Mouse (Mus musculus): ENCODE results near the gene Cryz.

DNA sequence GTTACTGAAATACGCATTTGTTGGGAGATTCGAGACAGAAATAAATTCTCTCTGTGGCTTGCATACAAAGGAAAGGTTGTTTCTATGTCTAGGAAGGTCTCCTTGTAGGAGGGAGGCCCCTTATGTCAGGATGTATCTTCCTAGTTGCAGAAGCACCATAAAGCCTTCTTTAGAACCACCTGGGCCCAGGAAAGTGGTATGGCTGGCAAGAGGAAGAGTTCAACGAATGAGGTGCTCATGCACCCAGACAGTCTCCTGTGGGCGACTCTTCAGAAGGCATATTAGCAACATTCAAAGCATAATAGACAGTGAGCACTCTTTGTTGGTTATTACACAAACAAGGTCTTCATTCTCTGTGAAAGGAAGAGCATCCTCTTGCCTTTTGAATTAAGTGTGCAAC, 68.1 kb downstream of the Cryz start:
- no peak for TF ChIP-seq CTCF (IDR thresholded peaks at IDR 0.05; ENCODE audit: extremely low read depth, insufficient read length, insufficient replicate concordance, low read depth, low read length)
- TF ChIP-seq POLR2A (IDR thresholded peaks at IDR 0.05; ENCODE audit: low read depth, low read length), result no peak

Data from small intestine, adult 2 months (tissue).